Mouse (Mus musculus): ENCODE results near the gene Nat8f2. TPM values are rescaled to one million over a fixed set of nuclear protein-coding genes. Genes with fewer than 3 reads are reported as not detected.

Nat8f2 gene
- 0.83 TPM for polyA plus RNA-seq (2014; fragmentation: Illumina TruSeq; extraction: RNeasy Lipid Tissue Mini Kit (QIAGEN cat#74804))

GRCm38 (mm10) chr6:85869006-85869405 lies at the start of gene Nat8f2:
Gene Nat8f2 (minus strand): TSS chr6:85869158.

GRCm38 (mm10) chr6:85915539-85916513 lies 46.9 kb upstream of the Nat8f2 start, which contains the start of gene Nat8f1:
Gene Nat8f1 (minus strand): TSS chr6:85915687.

GRCm38 (mm10) chr6:85911587-85911986 lies 42.6 kb upstream of the Nat8f2 start, which contains the start of gene Tprkb:
Gene Tprkb (plus strand): TSS chr6:85911865.

GRCm38 (mm10) chr6:85904642-85905061 lies 35.7 kb upstream of the Nat8f2 start, which contains the start of gene Nat8f4:
Gene Nat8f4 (minus strand): TSS chr6:85904884.

DNA sequence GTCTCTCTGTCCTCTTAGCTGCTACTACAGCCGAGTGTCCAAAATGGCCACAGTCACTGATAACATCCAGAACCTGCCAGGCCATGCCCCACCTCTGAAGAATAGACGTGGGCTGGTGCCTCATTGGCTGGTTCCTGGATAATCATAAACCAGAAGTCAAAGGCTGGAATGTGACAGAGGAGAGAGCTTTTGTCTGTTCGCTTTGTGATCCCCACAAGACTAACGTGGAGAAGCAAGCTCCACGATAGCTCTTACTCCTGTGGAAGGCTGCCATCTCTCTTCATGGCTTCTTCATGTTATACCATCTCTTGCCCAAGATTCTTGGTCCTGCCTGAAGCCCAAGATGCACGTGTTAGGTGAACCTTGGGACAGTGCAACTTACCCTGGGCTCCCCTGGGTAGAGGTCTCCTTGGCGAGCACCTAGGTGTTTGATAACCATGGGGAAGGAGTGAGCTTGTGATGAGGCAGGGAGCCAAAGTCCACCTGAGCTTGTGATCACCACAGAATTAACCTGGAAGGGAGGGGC lies 37.1 kb downstream of the Nat8f2 start, which contains the start of gene Nat8:
TSS of gene Nat8 (minus strand) at position 287 of the 526 bp plus-strand sequence.

GRCm38 (mm10) chr6:85820837-85821236 lies 48.1 kb downstream of the Nat8f2 start, which contains the start of the genes Nat8f6 and Nat8f5:
Gene Nat8f6 (minus strand): TSS chr6:85820954.
Gene Nat8f5 (minus strand): TSS chr6:85820972.

Other genes starting within 250 kb of the Nat8f2 start
- not detected for gene Nat8f7, start 156.0 kb downstream of the Nat8f2 start, polyA plus RNA-seq (2014; fragmentation: Illumina TruSeq; extraction: RNeasy Lipid Tissue Mini Kit (QIAGEN cat#74804))
- gene Nat8f3, start 103.4 kb downstream of the Nat8f2 start, polyA plus RNA-seq (2014; fragmentation: Illumina TruSeq; extraction: RNeasy Lipid Tissue Mini Kit (QIAGEN cat#74804)): 6.4 TPM
- not detected for gene Nat8f6, start 48.2 kb downstream of the Nat8f2 start, polyA plus RNA-seq (2014; fragmentation: Illumina TruSeq; extraction: RNeasy Lipid Tissue Mini Kit (QIAGEN cat#74804))
- 0.51 TPM for gene Nat8f5, start 48.2 kb downstream of the Nat8f2 start, polyA plus RNA-seq (2014; fragmentation: Illumina TruSeq; extraction: RNeasy Lipid Tissue Mini Kit (QIAGEN cat#74804))
- gene Nat8, start 37.1 kb downstream of the Nat8f2 start, polyA plus RNA-seq (2014; fragmentation: Illumina TruSeq; extraction: RNeasy Lipid Tissue Mini Kit (QIAGEN cat#74804)): not detected
- 11.3 TPM for gene Nat8f4, start 35.7 kb upstream of the Nat8f2 start, polyA plus RNA-seq (2014; fragmentation: Illumina TruSeq; extraction: RNeasy Lipid Tissue Mini Kit (QIAGEN cat#74804))
- 112 TPM for gene Tprkb, start 42.7 kb upstream of the Nat8f2 start, polyA plus RNA-seq (2014; fragmentation: Illumina TruSeq; extraction: RNeasy Lipid Tissue Mini Kit (QIAGEN cat#74804))
- 0.51 TPM for gene Nat8f1, start 46.5 kb upstream of the Nat8f2 start, polyA plus RNA-seq (2014; fragmentation: Illumina TruSeq; extraction: RNeasy Lipid Tissue Mini Kit (QIAGEN cat#74804))
- 172 TPM for gene Dusp11, start 92.5 kb upstream of the Nat8f2 start, polyA plus RNA-seq (2014; fragmentation: Illumina TruSeq; extraction: RNeasy Lipid Tissue Mini Kit (QIAGEN cat#74804))
- gene Figla, start 147.0 kb upstream of the Nat8f2 start, polyA plus RNA-seq (2014; fragmentation: Illumina TruSeq; extraction: RNeasy Lipid Tissue Mini Kit (QIAGEN cat#74804)): 1.4 TPM
- 0.26 TPM for gene Add2, start 159.5 kb upstream of the Nat8f2 start, polyA plus RNA-seq (2014; fragmentation: Illumina TruSeq; extraction: RNeasy Lipid Tissue Mini Kit (QIAGEN cat#74804))

Measured in ovary, adult 10 weeks (tissue).